Mouse (Mus musculus): Measurements from ENCODE around the gene Gm6020. TPM values are rescaled to one million over a fixed set of nuclear protein-coding genes. Genes with fewer than 3 reads are reported as not detected.
"Not testable (repeated sequence)": the region's sequence is repeated elsewhere in the genome, so short reads cannot be mapped to it uniquely, and the experiment has no call there.

The Gm6020 gene
- total RNA-seq (2017): not detected in 2 replicates

- not testable (repeated sequence) for ATAC-seq (replicated peaks in 1 of 2; ENCODE audit: insufficient read depth in 1 of 2, low FRiP score in 2 of 2, low TSS enrichment in 1 of 2, low read depth in 1 of 2, poor library complexity in 2 of 2, severe bottlenecking in 2 of 2)
Observed at GRCm38 (mm10) chr19:61183590-61183989, at the start of gene Gm6020. Gene Gm6020 (plus strand): TSS chr19:61183890.

DNA sequence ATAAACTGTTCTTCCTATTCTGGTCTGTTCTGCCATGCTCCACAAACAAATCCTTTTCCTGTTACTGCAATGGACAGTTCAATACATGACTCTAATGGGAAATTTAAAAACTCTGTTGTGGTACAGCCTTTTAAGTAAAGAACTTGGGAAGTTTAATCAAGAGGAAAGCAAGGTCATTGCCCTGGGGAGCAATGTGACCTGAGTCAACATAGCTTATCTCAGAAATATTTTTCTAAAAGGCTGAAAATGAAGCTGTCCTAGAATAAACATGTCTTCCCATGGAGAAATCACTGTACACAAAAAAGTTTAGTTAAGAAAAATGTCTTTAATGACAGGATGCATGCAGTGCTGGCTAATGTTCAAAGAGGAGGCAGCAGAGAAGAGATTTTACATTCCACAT is 45.0 kb upstream of the Gm6020 start:
- ATAC-seq (replicated peaks in 1 of 2; ENCODE audit: insufficient read depth in 1 of 2, low FRiP score in 2 of 2, low TSS enrichment in 1 of 2, low read depth in 1 of 2, poor library complexity in 2 of 2, severe bottlenecking in 2 of 2): no peak

DNA sequence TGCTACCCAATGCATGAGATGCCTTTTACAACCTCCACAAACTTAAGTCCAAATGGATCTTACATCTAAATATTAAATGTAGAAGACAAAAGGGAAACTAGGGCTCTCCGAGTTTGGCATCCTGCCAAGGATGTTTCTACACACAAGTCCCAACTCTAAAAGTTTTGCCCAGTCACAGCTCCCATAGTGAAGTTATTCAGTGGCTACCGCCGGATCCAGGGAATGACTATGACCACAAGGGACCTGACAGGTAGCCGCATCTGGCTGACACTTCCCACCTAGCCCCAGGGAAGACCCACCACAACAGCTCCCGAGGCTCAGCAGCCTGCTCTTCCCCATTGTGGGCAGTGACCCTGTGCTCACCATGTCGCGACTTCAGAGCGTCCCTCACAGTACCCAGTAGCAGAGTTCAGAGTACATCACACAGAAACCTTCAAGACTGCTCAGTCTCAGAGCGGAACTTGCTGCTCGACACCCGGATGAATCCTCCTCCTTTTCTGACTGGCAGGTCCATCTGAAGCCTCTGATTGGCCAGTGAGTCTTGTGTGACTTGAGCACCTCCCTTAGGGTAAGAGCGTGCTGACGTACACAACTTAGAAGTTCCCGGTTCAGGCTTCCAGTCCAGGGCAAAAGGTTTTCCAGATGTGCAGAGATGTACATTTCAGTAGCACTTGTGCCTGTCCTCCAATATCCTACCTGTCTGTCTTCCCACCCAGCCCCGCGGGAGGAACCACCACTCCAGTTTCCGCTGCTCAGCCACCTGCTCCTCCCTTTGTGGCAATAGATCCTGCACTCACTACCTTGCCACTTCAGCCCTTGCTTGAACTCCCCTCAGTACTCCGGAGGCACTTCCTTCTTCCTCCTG is 43.1 kb upstream of the Gm6020 start, which contains the start of gene Zfp950:
TSS of gene Zfp950 (minus strand) at position 499 of the 865 bp plus-strand sequence.
- peak; percentile 100 for ATAC-seq (replicated peaks in 1 of 2; ENCODE audit: insufficient read depth in 1 of 2, low FRiP score in 2 of 2, low TSS enrichment in 1 of 2, low read depth in 1 of 2, poor library complexity in 2 of 2, severe bottlenecking in 2 of 2)

DNA sequence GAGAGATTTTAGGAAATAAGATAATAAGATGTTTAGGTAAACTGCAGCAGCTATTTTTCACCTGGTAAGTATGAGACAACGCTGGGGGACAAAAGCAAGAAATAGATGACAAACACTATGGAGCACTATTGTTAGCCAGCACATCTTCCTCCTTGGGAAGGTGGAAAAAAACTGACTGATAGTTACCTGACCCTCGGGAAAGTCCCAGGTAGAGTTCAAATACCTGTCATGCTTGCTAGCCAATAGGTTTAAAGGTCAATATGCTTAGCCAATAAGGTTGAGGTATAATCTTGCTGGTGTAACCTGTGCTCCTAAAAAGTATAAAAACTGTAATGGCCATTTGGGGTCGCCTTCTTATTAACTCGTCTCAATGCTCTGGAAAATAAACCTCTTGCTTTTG is 42.4 kb upstream of the Gm6020 start:
- no peak for ATAC-seq (replicated peaks in 1 of 2; ENCODE audit: insufficient read depth in 1 of 2, low FRiP score in 2 of 2, low TSS enrichment in 1 of 2, low read depth in 1 of 2, poor library complexity in 2 of 2, severe bottlenecking in 2 of 2)

- peak; percentile 72 to 76 for ATAC-seq (replicated peaks in 1 of 2; ENCODE audit: insufficient read depth in 1 of 2, low FRiP score in 2 of 2, low TSS enrichment in 1 of 2, low read depth in 1 of 2, poor library complexity in 2 of 2, severe bottlenecking in 2 of 2)
Observed at GRCm38 (mm10) chr19:61151372-61151700, 32.4 kb upstream of the Gm6020 start.

DNA sequence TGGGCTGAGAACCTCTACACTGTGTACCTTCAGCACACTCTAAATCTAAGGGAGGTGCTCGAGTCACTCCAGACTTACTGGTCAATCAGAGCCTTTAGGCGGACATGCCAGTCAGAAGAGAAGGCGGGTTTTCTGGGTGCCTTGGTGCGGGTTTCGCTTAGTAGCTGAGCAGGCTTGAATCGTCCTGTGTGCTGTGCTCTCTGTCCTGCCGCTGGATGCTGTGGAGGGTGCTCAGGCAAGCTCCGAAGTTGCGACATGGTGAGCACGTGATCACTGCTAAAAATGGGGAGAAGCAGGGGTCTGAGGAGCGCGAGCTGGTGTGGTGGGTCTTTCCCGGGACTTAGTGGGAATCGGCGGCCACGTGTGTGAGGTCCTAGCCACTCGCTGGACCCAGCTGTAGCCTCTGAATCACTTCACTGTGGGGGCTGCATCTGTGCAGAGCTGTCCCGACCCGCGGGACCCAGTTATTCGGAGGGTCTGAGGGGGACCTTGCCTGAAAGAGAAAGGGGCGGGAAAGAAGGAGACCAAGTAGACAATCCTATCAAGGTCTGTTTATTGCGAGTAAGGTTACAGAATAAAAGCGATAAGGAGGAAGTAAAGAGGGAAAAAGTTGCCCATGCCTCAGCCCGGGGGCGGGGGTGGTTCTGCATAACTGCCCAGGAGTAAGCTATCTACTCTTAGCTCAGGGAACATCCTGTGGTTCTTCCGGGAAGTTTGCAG is 31.8 kb upstream of the Gm6020 start:
- peak; percentile 90 to 93 for ATAC-seq (replicated peaks in 1 of 2; ENCODE audit: insufficient read depth in 1 of 2, low FRiP score in 2 of 2, low TSS enrichment in 1 of 2, low read depth in 1 of 2, poor library complexity in 2 of 2, severe bottlenecking in 2 of 2)

DNA sequence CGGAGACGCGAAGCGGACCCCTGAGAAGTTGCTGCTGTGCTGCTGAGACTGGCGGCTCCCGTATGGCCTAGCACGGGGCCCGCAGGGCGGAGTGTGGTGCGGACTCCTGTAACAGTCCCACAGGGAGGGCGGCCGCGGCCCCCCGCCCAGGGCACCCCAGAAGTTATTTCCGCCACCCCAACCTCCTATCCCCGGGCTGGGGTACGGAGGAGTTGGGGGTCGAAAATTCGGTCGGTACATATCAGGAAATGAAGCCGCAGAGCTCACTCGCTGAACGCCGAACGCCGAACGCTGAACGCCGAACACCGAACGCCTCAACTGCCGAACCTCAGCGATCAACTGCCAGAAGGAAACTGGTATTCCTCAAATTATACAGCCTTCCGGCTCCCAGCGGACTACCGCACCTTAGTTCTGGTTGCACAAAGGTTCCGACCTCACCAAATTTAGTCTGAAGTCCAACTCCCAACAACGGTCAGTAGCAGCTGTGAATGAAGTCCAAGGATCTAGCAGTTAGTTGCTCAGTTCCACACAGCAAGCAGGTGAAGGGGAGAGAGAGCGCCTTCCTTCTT is 7.8 kb upstream of the Gm6020 start, which contains the start of gene Gm7102:
TSS of gene Gm7102 (minus strand) at position 554 of the 569 bp plus-strand sequence.
- ATAC-seq (replicated peaks in 1 of 2; ENCODE audit: insufficient read depth in 1 of 2, low FRiP score in 2 of 2, low TSS enrichment in 1 of 2, low read depth in 1 of 2, poor library complexity in 2 of 2, severe bottlenecking in 2 of 2): peak; percentile 21 to 37; a peak in 3 of 4 replicates

DNA sequence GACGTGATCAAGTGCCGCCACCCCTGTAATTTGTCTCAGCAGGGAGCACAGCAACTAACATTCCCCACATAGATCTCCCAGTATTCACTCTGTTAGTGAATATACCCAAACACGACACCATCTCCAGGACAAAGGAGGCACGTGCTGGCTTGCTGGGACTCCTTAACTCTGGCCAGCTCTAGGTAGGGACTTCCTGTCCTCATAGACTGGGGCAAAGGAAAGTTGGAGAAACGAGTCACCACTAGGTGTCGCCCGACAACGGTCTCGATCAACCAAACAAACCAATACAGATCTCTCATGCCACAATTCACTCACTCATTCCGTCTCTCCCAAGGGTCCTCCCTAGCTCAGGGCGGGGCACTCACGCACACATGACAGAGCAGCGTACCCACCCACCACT is 15.6 kb downstream of the Gm6020 start:
- no peak for ATAC-seq (replicated peaks in 1 of 2; ENCODE audit: insufficient read depth in 1 of 2, low FRiP score in 2 of 2, low TSS enrichment in 1 of 2, low read depth in 1 of 2, poor library complexity in 2 of 2, severe bottlenecking in 2 of 2)

DNA sequence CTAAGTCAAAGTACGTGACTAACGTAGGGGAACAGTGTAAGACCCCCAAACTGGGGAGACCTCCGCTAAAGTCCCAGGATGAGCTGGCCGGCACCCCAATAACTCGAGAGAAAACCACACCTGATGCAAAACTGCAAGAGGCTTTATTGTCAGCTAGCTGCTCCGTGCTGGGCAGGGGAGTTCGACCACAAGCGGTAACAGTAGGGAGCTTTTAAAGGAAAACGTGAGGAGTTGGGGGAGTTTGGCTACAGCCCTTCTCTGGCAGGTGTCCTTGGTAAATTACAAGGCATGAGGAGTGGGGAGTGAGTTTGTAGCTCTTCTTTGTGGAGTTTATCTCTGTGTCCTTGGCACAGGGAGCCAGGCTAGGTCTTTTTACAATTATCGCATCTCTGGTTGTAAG is 16.1 kb downstream of the Gm6020 start:
- no peak for ATAC-seq (replicated peaks in 1 of 2; ENCODE audit: insufficient read depth in 1 of 2, low FRiP score in 2 of 2, low TSS enrichment in 1 of 2, low read depth in 1 of 2, poor library complexity in 2 of 2, severe bottlenecking in 2 of 2)

- ATAC-seq (replicated peaks in 1 of 2; ENCODE audit: insufficient read depth in 1 of 2, low FRiP score in 2 of 2, low TSS enrichment in 1 of 2, low read depth in 1 of 2, poor library complexity in 2 of 2, severe bottlenecking in 2 of 2): not testable (repeated sequence)
Observed at GRCm38 (mm10) chr19:61207506-61207905, 23.8 kb downstream of the Gm6020 start.

DNA sequence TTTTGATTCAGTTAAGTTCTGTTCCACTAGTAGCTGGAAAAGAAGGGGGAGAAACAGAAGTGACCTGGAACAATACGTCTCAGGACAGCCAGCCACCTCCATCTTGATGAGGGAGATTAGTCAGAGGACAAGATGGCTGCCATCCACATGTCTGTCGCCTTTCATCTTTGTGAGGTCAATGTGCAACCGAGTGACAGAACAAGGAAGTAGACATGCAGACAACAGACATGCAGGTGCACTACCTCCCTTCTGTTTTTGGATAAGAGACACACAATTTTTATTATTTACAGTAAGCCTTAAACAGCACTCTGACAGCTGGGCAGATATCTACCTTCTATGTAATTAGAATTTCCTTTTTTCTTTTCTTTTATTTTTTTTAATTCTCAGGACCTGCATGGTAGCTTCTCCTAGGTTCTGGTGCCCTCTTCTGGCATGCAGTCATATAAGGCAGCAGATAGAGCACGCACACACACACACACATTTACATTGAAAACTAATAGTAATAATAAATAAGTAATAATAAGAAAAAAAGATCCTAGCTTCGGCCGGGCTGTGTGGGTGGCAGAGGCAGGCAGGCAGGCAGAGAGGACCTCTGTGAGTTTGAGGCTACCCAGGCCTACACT is 40.1 kb downstream of the Gm6020 start:
- ATAC-seq (replicated peaks in 1 of 2; ENCODE audit: insufficient read depth in 1 of 2, low FRiP score in 2 of 2, low TSS enrichment in 1 of 2, low read depth in 1 of 2, poor library complexity in 2 of 2, severe bottlenecking in 2 of 2): no peak

GRCm38 (mm10) chr19:61224678-61225525 is 41.2 kb downstream of the Gm6020 start:
- ATAC-seq (replicated peaks in 1 of 2; ENCODE audit: insufficient read depth in 1 of 2, low FRiP score in 2 of 2, low TSS enrichment in 1 of 2, low read depth in 1 of 2, poor library complexity in 2 of 2, severe bottlenecking in 2 of 2): no peak

- ATAC-seq (replicated peaks in 1 of 2; ENCODE audit: insufficient read depth in 1 of 2, low FRiP score in 2 of 2, low TSS enrichment in 1 of 2, low read depth in 1 of 2, poor library complexity in 2 of 2, severe bottlenecking in 2 of 2): peak; percentile 9 to 30
Observed at GRCm38 (mm10) chr19:61225526-61226400, 42.1 kb downstream of the Gm6020 start.

DNA sequence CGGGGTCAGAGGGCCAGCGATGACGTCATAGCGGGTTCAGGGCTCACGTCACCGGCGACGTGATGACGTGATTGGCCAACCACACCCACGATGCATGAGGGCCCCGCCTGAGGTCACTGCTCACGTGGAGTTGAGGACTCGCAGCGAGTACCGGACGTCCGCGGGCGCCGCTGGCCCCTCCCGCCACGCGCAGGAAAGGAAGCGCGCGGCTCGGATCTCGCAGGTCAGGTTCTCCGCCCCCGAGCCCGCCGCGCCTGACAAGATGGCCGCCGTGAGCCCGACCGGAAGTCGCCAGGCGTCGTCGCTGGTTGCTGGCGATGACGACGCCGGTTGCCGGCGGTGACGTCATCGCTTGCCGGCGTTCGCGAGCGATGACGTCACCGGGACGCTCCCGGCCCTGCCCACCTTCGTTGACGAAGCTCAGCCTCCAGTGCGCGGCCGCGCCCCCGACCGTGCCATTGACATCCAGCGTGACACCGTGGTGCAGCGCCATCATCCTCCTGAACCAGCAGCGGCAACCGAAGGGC is 42.8 kb downstream of the Gm6020 start:
- peak; percentile 8 to 25 for ATAC-seq (replicated peaks in 1 of 2; ENCODE audit: insufficient read depth in 1 of 2, low FRiP score in 2 of 2, low TSS enrichment in 1 of 2, low read depth in 1 of 2, poor library complexity in 2 of 2, severe bottlenecking in 2 of 2)

GRCm38 (mm10) chr19:61226928-61227854 is 43.5 kb downstream of the Gm6020 start:
- ATAC-seq (replicated peaks in 1 of 2; ENCODE audit: insufficient read depth in 1 of 2, low FRiP score in 2 of 2, low TSS enrichment in 1 of 2, low read depth in 1 of 2, poor library complexity in 2 of 2, severe bottlenecking in 2 of 2): peak; percentile 65 to 85
